Mouse (Mus musculus) kidney, adult 2 months (tissue): ENCODE results near the gene Efhb.

Experiments
- CTCF ChIP-seq: fragments of 200-500 bp; conservative IDR thresholded peaks from 2 replicates; pipeline ENCODE4 v1.5.1; 2011; ENCODE audit warnings: low read depth, mild to moderate bottlenecking, control low read depth, low read length, moderate library complexity, mixed read lengths; ENCODE audit not compliant: insufficient read depth, insufficient read length
- POLR2A ChIP-seq: fragments of 200-500 bp; IDR thresholded peaks from one replicate; pipeline ENCODE4 v1.6.1; 2011; ENCODE audit warnings: low read depth, low read length, control low read depth

DNA sequence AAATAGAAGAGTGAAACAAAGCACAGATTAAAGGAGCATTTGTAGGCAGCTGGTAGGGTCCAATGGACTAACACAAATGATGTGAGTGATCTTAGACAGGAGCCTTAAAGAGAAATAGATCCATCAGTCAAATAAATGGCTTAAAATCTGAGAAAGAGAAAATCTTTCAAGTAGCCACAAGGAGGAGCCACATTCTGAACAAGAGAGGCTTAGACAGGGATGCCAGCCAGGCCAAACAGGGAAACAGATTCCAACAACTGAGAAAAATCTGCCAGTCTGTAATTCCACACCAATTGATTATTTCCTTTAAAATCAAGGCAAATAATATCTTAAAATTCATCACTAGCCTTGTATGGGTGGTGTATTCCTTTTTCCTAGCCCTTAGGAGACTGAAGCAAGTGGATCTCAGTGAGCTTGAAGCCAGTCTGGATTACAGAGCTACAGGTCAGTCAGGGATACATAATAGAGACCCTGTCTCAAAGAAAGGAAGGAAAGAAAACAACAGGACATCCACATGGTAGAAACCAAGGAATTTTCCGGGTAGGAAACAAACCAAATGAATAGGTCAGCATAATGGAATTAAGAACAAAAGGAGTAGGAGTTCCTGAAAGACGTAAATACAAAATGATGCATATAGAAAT lies 49.3 kb upstream of the Efhb start:
- no peak for TF ChIP-seq POLR2A
- TF ChIP-seq CTCF: peak; percentile 50
